Mouse (Mus musculus) monocyte, adult 5-6 weeks (primary cell): ENCODE data around the gene Calu. TPM values are rescaled to one million over a fixed set of nuclear protein-coding genes. Genes with fewer than 3 reads are reported as not detected.

Experiments
- ATAC-seq: fragments of 153-309, 156-312 bp; replicated peaks from 2 replicates; pipeline ENCODE4 v1.8.0; 2017; ENCODE audit warnings: mild to moderate bottlenecking; ENCODE audit not compliant: low TSS enrichment, insufficient number of reproducible peaks, severe bottlenecking, poor library complexity, low FRiP score
- total RNA-seq: library from RNA; stranded (forward); fragments of 200-1000, 200-491, 200-594 nt; gene quantifications from 3 replicates; pipeline ENCODE4 v1.2.3, GENCODE M21; 2017

Gene Calu
- total RNA-seq, 1 experiment from 2014 or later, result 142 TPM

DNA sequence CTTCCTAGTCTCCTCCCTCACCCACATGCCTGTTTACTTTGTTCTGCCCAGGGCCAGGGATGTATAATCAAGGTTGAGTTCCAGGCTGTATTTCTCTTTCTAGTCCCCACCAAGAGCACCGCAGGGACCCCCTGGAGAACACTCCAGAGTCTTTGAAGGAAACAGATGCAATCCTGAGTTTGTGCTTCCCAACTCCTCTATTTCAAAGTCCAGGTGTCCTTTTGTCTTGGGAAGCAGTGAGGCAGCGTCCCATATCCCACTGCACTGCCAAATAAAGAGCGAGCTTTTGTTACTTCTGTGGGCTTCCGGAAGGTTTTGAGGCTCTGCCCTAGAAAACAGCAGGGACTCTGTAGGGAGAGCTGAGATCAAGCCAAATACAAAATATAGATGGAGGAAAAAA, 52.0 kb downstream of the Calu start:
- ATAC-seq, result no peak

GRCm38 (mm10) chr6:29402693-29403342, 54.9 kb downstream of the Calu start:
- ATAC-seq, result no peak

DNA sequence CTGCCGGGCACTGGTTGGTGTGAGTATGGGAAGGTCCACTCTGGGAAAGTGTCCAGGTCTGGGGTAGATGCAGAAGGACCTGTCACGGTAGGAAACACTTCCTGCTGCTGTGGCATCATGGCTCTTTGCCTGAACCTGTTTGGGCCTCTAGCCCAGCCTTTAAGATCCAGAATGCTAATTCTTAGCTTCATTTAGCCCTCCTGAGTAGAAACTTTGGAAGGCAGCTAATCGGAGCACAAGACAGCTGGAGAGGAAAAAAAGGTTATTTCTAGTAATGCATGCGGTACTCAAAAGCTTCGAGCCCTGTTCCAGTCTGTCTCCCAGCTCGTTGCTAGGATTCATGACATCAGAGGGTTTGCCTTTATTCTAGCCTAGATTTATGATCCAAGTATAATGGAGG, 58.5 kb downstream of the Calu start:
- ATAC-seq, result no peak

GRCm38 (mm10) chr6:29415446-29415845, 67.6 kb downstream of the Calu start:
- no peak for ATAC-seq

DNA sequence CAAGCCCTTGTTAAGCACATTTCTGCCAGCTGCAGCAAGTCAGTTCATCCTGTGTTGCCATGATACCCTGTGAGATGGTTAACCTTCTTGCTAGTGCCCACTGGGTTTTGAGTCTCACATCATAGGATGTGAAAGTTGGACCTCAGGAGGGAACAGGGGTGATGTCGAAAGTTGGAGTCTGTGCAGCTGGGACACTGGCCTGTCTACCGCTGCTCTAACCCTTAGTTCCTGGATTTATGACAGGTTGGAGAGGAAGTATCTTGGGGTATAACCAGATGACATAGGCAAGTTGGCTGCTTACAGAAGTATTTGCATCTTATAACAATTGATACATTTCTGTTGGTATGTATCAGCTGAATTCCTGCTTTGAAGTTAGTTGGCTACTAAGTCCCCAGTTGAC, 72.7 kb downstream of the Calu start:
- no peak for ATAC-seq

DNA sequence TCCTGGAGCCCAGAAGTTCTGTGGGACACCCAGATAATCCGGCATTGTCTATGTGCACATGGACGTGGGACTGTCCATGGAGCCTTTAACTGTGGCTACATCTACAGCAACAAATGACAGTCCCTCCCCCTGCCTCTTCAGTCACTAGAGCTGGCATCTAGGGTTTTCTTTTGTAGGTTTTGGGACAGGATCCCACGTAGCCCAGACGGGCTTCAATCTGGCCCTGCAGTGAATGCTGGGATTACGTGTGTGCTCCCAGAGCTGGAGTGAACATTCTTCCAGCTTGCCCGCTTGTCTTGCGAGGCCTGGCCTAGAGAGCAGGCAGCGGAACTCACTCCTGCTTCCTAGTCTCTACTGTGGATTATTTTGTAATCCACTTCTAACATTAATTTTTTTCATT, 77.2 kb downstream of the Calu start:
- no peak for ATAC-seq

DNA sequence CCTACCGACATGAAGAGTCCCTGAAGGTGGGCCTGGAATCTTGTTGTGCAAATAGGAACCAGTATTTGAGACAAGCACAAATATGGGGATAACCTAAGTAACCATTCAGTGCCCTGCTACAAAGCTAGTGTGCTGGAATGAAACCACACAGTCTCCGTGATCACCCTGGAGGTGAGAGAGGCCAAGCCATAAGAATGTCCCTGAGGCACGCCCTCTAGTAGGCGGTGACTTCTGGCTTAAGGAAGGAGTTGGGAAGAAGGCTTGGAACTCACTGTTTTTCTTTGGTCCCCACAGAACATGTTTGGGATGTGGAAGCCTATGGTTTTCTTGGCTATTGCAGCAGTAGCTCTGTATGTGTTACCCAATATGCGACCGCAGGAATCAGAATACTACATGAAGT, 78.5 kb downstream of the Calu start:
- no peak for ATAC-seq

Other genes starting within 250 kb of the Calu start
- 50.0 to 66.4 TPM (median 59.6 TPM) in 3 replicates for gene Rbm28, start 183.1 kb upstream of the Calu start, total RNA-seq
- not detected in 3 replicates for gene Prrt4, start 168.5 kb upstream of the Calu start, total RNA-seq
- 16.4 to 27.6 TPM (median 22.7 TPM) in 3 replicates for gene Impdh1, start 131.7 kb upstream of the Calu start, total RNA-seq
- 7.6 to 8.9 TPM (median 8.5 TPM) in 3 replicates for gene Hilpda, start 75.6 kb upstream of the Calu start, total RNA-seq
- gene Fam71f2, start 68.5 kb upstream of the Calu start, total RNA-seq, result 1.9 TPM in 1 of 3 replicates, not detected in the others
- not detected in 3 replicates for gene Fam71f1, start 28.9 kb upstream of the Calu start, total RNA-seq
- gene Opn1sw, start 40.4 kb downstream of the Calu start, total RNA-seq, result not detected in 3 replicates
- 0.49 to 0.96 TPM (median 0.67 TPM) in 3 replicates for gene Ccdc136, start 48.2 kb downstream of the Calu start, total RNA-seq
- gene Flnc, start 85.2 kb downstream of the Calu start, total RNA-seq, result not detected in 3 replicates
- 216 to 361 TPM (median 337 TPM) in 3 replicates for gene Atp6v1f, start 119.6 kb downstream of the Calu start, total RNA-seq
- 0.78 TPM in 1 of 3 replicates, not detected in the others for gene Atp6v1fnb, start 123.4 kb downstream of the Calu start, total RNA-seq
- not detected in 3 replicates for gene Kcp, start 159.9 kb downstream of the Calu start, total RNA-seq
- gene Irf5, start 178.6 kb downstream of the Calu start, total RNA-seq, result 195 to 268 TPM (median 261 TPM) in 3 replicates